In the genomic region with DNA sequence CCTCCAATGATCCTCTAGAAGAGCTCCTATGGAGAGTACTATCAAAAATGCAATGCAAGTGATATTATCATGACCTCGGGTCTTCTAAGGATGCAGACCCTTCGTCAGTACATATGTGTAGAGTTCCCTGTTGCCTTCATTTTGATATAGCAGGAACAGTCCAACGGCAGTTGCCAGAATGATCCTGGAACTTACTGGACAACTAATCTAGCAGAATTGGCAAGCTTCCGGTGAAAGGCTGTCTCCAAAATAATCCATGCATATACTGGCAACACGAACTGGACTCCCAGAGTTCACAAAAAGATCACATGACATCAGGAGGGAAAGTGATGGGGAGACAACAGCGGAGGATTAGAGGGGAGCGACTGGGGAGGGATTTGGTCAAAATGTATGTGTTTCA, we compare ENCODE assay signal across 18 mouse cellular contexts.
"Had no signal": no experiment of that assay in that cellular context is flagged by ENCODE, and none has a peak within 500 bp of the region (broad histone marks: within the 10 kb centered on the region; RNA-seq: fewer than 3 reads in every experiment).

No protein-coding gene starts in this region.

- DNase-seq: gastrocnemius, postnatal 14 days; gastrocnemius, postnatal 36 days; heart, postnatal 36 days; layer of hippocampus, adult 9-11 months; layer of hippocampus, postnatal 36 days; left cerebral cortex, postnatal 4 days had no signal

- H3K9ac ChIP-seq: heart, embryonic 13.5 days; heart, embryonic 15.5 days; hindbrain, embryonic 13.5 days; hindbrain, embryonic 15.5 days; intestine, embryonic 15.5 days; limb, embryonic 13.5 days; limb, embryonic 15.5 days; liver, embryonic 12.5 days; liver, embryonic 14.5 days had no signal

- H3K36me3 ChIP-seq: heart, embryonic 13.5 days; heart, embryonic 15.5 days; hindbrain, embryonic 13.5 days; hindbrain, embryonic 15.5 days; intestine, embryonic 15.5 days; limb, embryonic 13.5 days; limb, embryonic 15.5 days; liver, embryonic 12.5 days had no signal

- H3K4me2 ChIP-seq: heart, embryonic 11.5 days; heart, embryonic 13.5 days; heart, embryonic 15.5 days; hindbrain, embryonic 13.5 days; hindbrain, embryonic 15.5 days; intestine, embryonic 15.5 days; limb, embryonic 15.5 days; liver, embryonic 12.5 days had no signal

- H3K27me3 ChIP-seq: heart, embryonic 15.5 days; hindbrain, embryonic 13.5 days; hindbrain, embryonic 15.5 days; intestine, embryonic 15.5 days; limb, embryonic 15.5 days; liver, embryonic 12.5 days had no signal

- H3K27ac ChIP-seq: heart, embryonic 13.5 days; heart, embryonic 15.5 days; hindbrain, embryonic 13.5 days; hindbrain, embryonic 15.5 days; hindbrain, postnatal 0 days; intestine, embryonic 15.5 days; kidney, postnatal 0 days; limb, embryonic 15.5 days; liver, embryonic 12.5 days; liver, embryonic 14.5 days had no signal

- H3K4me1 ChIP-seq: heart, embryonic 13.5 days; heart, embryonic 15.5 days; hindbrain, embryonic 15.5 days; intestine, embryonic 15.5 days; liver, embryonic 12.5 days had no signal

- H3K9me3 ChIP-seq: heart, embryonic 13.5 days; heart, embryonic 15.5 days; hindbrain, embryonic 13.5 days; hindbrain, embryonic 15.5 days; intestine, embryonic 15.5 days; limb, embryonic 13.5 days; limb, embryonic 15.5 days; liver, embryonic 12.5 days had no signal

- H3K4me3 ChIP-seq: heart, embryonic 13.5 days; heart, embryonic 15.5 days; hindbrain, embryonic 13.5 days; hindbrain, embryonic 15.5 days; intestine, embryonic 15.5 days; limb, embryonic 13.5 days; limb, embryonic 15.5 days; liver, embryonic 12.5 days had no signal

- ATAC-seq: hindbrain, postnatal 0 days; intestine, embryonic 15.5 days; liver, embryonic 12.5 days had no signal
